Mouse (Mus musculus) stomach, postnatal 0 days (tissue): ENCODE measurements around the gene B4galt7. TPM values are rescaled to one million over a fixed set of nuclear protein-coding genes. Genes with fewer than 3 reads are reported as not detected.
"Not testable (repeated sequence)": the region's sequence is repeated elsewhere in the genome, so short reads cannot be mapped to it uniquely, and the experiment has no call there.

Experiments
- ATAC-seq: fragments of 200-750 bp; cut with Nextera tagmentation; 2 replicates; pipeline ENCODE4 v1.8.0; 2017; ENCODE audit not compliant: low FRiP score, low TSS enrichment
- DNase-seq: peaks from one replicate; pipeline ENCODE4 v3.0.0-alpha.2; 2016; ENCODE audit warnings: low spot score
- H3K27ac ChIP-seq: fragments of 300-500 bp; sonication (generic); replicated peaks from 2 replicates; pipeline ENCODE4 v1.5.1; 2014; ENCODE audit warnings: mild to moderate bottlenecking, control low read depth
- H3K27me3 ChIP-seq: fragments of 300-500 bp; sonication (generic); 2 replicates; pipeline ENCODE4 v1.6.1; 2014; ENCODE audit warnings: low read length; ENCODE audit not compliant: control insufficient read depth, insufficient read depth
- H3K36me3 ChIP-seq: fragments of 300-500 bp; sonication (generic); 2 replicates; pipeline ENCODE4 v1.6.1; 2014; ENCODE audit warnings: low read length, mixed read lengths; ENCODE audit not compliant: control insufficient read depth, insufficient read depth
- H3K4me1 ChIP-seq: fragments of 300-500 bp; sonication (generic); replicated peaks from 2 replicates; pipeline ENCODE4 v1.6.1; 2014; ENCODE audit warnings: antibody characterized with exemption; ENCODE audit not compliant: control insufficient read depth, insufficient read depth
- H3K4me2 ChIP-seq: fragments of 300-500 bp; sonication (generic); replicated peaks from 2 replicates; pipeline ENCODE4 v1.6.1; 2014; ENCODE audit warnings: low read depth, mild to moderate bottlenecking, control low read depth, moderate library complexity
- H3K4me3 ChIP-seq: fragments of 300-500 bp; sonication (generic); 2 replicates; pipeline ENCODE4 v1.5.1; 2014; ENCODE audit warnings: low read depth, low read length, control low read depth
- H3K9ac ChIP-seq: fragments of 300-500 bp; sonication (generic); 2 replicates; pipeline ENCODE4 v1.6.1; 2014; ENCODE audit warnings: mild to moderate bottlenecking, low read length, control low read depth, mixed read lengths
- H3K9me3 ChIP-seq: fragments of 300-500 bp; sonication (generic); 2 replicates; pipeline ENCODE4 v1.6.1; 2016; ENCODE audit warnings: low read length; ENCODE audit not compliant: control insufficient read depth
- CTCF ChIP-seq: IDR thresholded peaks from 2 replicates; pipeline ENCODE4 v1.5.1; 2016; ENCODE audit warnings: antibody characterized with exemption, low read depth, mild to moderate bottlenecking, moderate library complexity
- EP300 ChIP-seq: optimal IDR thresholded peaks from 2 replicates; pipeline ENCODE3; 2016; ENCODE audit warnings: antibody characterized with exemption
- WGBS: fragments of 180-500 bp; shearing (Covaris S2); extraction: QIAGEN DNeasy Blood & Tissue Kit; methylation state at CpG from one replicate; pipeline ENCODE4 v1.1.7; 2014; 5-methylcytosine and 5-hydroxymethylcytosine counted together
- polyA plus RNA-seq: library from polyadenylated mRNA; unstranded; fragments of >200 nt; fragmentation: Nextera tagmentation; extraction: Ambion mirVana; gene quantifications from 2 replicates; pipeline ENCODE4 v1.2.1, GENCODE M21; 2015

Gene B4galt7
- polyA plus RNA-seq, 1 experiment from 2014 or later = 16.0 TPM

DNA sequence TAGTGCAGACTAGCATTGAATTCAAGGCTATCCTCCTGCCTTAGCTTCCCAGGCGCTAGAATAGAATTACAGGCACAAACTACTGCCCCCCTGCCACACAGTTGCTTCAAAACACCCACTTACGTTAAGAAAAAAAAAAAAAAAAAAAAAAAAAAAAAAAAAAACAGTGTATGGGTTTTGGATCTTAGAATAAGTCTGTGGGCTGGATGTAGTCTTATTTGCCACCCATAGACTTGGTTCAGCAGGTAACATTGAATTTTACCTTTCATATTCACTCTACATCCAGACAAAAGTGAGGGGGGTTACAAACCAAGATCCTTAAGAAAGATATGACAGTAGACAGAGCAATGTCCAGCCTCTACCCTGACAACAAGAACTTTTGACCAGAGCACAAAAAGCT is 31.7 kb upstream of the B4galt7 start:
- DNase-seq (no peak), ATAC-seq (no peak)
- Histone ChIP-seq H3K4me3 (no peak overlapping the region), H3K4me2 (no peak overlapping the region), H3K36me3 (no peaks in the 10 kb centered on the region; the same call in 1 of the 2 replicates), H3K27me3 (no peaks in the 10 kb centered on the region), H3K4me1 (peaks cover 4% of the 10 kb centered on the region; the same call in 1 of the 2 replicates), H3K27ac (no peak overlapping the region), H3K9ac (no peak overlapping the region), H3K9me3 (no peaks in the 10 kb centered on the region)
- WGBS = 86% methylated on average over 2 of the region's 2 CpGs
- TF ChIP-seq CTCF = no peak
- TF ChIP-seq EP300 = no peak

DNA sequence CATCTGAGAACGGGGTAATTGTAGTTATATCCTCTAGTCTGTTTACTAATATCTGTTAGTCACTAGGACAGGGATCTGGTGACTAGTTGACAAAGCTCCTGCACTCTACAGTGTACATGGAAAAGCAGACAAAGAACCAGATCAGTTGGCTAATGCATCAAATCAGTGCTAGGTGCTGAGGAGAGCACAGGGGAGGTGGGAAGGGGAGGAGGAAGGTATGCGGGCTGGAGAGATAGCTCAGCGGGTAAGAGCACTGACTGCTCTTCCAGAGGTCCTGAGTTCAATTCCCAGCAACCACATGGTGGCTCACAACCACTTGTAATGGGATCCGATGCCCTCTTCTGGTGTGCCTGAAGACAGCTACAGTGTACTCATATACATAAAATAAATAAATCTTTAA is 31.2 kb upstream of the B4galt7 start:
- H3K36me3 ChIP-seq, H3K4me2 ChIP-seq, ATAC-seq, H3K27me3 ChIP-seq, H3K9ac ChIP-seq, H3K4me1 ChIP-seq, H3K27ac ChIP-seq, DNase-seq, H3K9me3 ChIP-seq, H3K4me3 ChIP-seq: not testable (repeated sequence)
- WGBS = 82% methylated on average over 4 of the region's 4 CpGs

DNA sequence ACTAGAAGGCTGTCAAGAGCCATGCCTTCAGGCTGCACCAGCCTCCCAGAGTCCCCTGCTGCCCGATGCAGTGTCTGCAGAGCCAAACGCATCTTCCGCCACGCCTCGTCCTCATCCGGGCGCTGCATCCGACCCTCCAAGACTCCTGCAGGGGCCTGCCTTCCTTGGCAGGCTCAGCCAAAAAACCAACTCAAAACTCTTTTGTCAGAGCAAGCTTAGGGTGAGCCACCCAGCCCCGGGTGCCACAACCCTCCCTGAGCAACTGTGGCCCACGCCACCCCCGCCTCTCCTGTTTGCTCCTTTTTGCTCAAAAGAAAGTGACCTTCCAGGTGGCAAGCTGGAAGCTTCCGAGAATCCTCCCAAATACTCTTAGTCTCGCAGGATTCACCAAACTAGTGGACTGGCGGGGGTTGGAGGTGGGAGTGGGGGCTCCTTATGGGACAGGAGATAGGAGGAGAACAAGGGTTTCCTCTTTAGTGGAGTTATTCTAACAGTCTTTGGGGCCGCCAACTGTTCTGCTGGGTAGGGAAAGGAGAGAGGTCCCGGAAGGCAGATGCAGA is 29.9 kb upstream of the B4galt7 start:
- H3K9ac ChIP-seq = peak overlapping the region; percentile 92
- no peaks in the 10 kb centered on the region for H3K27me3 ChIP-seq
- H3K4me1 ChIP-seq = peaks cover 4% of the 10 kb centered on the region; the same call in 1 of the 2 replicates
- WGBS = 3% methylated on average over 16 of the region's 16 CpGs
- H3K4me3 ChIP-seq = peak overlapping the region; percentile 94
- ATAC-seq = no peak
- H3K27ac ChIP-seq = peak overlapping the region; percentile 92
- no peaks in the 10 kb centered on the region; the same call in 1 of the 2 replicates for H3K36me3 ChIP-seq
- H3K4me2 ChIP-seq = peak overlapping the region; percentile 90
- peak; percentile 19 for DNase-seq
- H3K9me3 ChIP-seq = no peaks in the 10 kb centered on the region
- TF ChIP-seq EP300 = no peak
- peak; percentile 11; the same call in 1 of the 2 replicates for TF ChIP-seq CTCF

DNA sequence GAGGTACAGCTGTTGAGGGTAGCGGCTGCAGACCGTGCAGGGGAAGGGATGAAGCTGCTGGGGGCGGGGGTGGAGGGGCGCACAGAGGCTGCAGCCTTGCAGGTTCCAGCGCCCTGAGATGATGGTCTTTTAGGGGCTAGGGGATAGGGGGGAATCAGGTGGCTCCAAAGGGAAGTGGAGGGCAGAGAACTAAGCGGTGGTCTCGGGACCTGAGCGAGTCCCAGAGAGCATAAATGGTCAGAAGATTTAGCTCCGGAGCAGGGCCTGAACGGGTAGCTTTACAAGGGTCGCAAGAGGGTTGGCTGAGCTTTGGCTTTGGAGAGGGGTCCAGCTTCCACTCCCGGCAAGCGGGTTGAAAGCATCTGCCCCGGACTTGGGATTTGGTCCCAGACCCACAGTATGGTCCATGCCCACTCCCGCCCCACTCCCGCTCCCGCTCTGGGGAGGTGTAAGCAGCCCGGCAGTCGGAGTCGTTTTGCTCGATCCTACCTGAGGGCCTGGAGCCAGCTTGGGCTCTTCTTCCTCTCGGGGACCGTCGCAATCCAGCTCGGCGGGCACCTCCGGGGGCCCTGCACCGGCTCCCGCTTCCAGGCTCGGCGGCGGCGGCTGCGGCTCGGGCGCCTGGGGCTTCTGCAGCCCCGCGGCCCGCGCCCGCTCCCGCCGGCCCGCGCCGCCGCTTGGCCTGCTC is 29.3 kb upstream of the B4galt7 start:
- no peak for TF ChIP-seq CTCF
- TF ChIP-seq EP300 = no peak
- H3K4me2 ChIP-seq = peak overlapping the region; percentile 90
- DNase-seq (peak; percentile 62), ATAC-seq (peak; percentile 72)
- H3K4me3 ChIP-seq = peak overlapping the region; percentile 94
- no peaks in the 10 kb centered on the region for H3K9me3 ChIP-seq
- no peaks in the 10 kb centered on the region for H3K27me3 ChIP-seq
- H3K36me3 ChIP-seq = no peaks in the 10 kb centered on the region; the same call in 1 of the 2 replicates
- under 1% methylated on average over 46 of the region's 47 CpGs for WGBS
- peak overlapping the region; percentile 92 for H3K9ac ChIP-seq
- peaks cover 4% of the 10 kb centered on the region; the same call in 1 of the 2 replicates for H3K4me1 ChIP-seq
- peak overlapping the region; percentile 92 for H3K27ac ChIP-seq

DNA sequence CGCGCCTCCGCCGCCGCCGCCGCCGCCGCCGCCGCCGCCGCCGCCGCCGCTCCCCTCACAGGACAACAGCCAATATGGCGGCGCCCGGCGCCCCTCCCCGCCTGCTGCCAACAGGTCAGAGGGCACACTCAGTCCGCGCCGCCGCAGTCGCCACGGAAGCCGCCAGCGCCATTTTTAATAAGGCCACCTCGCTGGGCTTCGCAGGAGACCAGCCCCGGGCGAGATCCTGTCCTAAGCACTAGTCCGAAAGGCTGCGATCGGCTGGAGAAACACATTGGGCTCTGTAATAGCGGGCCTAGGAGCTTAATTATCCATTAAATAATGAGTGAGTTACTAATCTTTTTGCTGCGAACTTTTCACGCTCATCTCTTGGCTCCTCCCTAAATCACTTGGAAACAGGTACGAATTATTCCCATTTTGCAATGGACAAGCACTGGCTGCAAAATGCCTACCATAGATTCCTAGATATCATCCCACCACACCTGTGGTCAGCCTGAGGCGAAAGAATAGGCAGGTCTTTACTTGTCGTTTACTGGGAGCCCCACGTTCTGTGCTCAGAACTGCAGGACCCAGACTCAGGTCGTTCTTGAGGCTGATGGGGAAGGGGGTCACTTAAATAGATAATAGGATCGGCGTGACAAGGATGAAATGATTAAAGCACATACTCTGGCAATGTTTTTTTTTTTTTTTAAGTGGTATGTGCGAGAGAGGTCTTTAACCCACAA is 28.5 kb upstream of the B4galt7 start, which contains the start of gene Fam193b:
Fam193b (minus strand) TSS at position 94 of the 725 bp plus-strand sequence.
- no peaks in the 10 kb centered on the region for H3K27me3 ChIP-seq
- ATAC-seq = peak; percentile 93
- WGBS = under 1% methylated on average over 45 of the region's 47 CpGs
- H3K27ac ChIP-seq = peak within 1 kb of the TSS; percentile 92
- no peaks in the 10 kb centered on the region for H3K9me3 ChIP-seq
- peak within 1 kb of the TSS; percentile 90 for H3K4me2 ChIP-seq
- peak within 1 kb of the TSS; percentile 94 for H3K4me3 ChIP-seq
- no peak for TF ChIP-seq CTCF
- peak within 1 kb of the TSS; percentile 92 for H3K9ac ChIP-seq
- no peaks in the 10 kb centered on the region; the same call in 1 of the 2 replicates for H3K36me3 ChIP-seq
- DNase-seq = peak; percentile 95
- peaks cover 4% of the 10 kb centered on the region; the same call in 1 of the 2 replicates for H3K4me1 ChIP-seq
